Comparison of ENCODE assay signal across 9 mouse cellular contexts in the genomic region with DNA sequence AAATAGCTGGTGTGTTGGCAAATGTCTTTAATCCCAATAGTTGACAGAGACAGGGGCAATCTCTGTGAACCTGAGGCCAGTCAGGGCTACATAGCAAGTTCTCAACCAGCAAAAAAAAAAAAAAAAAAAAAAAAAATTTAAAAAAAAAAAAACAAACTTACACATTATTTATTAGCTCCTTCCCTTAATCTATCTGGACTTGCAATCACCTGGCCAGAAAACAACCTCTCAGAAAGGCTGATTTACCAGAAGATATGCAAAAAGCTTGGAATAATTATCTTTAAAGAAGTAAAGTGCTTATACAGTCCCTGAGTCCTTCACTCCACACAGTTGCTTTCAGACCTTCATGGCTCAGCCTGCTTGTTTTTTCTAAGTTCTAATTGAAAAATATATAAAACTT. TPM values are rescaled to one million over a fixed set of nuclear protein-coding genes. Genes with fewer than 3 reads are reported as not detected.
DNase-seq lines count a peak whose midpoint lies in the region; ATAC-seq and TF ChIP-seq lines count a peak whose summit lies in the region.
"Had no signal": no experiment of that assay in that cellular context is flagged by ENCODE, and none has a peak within 500 bp of the region (broad histone marks: within the 10 kb centered on the region; RNA-seq: fewer than 3 reads in every experiment).

No protein-coding gene starts in this region.

- H3K4me3 ChIP-seq in heart, embryonic 14.5 days (ENCODE audit: control insufficient read depth in 1 of 2, insufficient read depth in 1 of 2, low read depth in 1 of 2, low read length in 2 of 2): peak overlapping the region in 1 of 2 experiments; percentile 88; a peak in 2 of 4 replicates
- H3K4me3 ChIP-seq in MEL (ENCODE audit: control insufficient read depth in 1 of 2, insufficient read depth in 1 of 2, low read depth in 2 of 2, low read length in 2 of 2): peak overlapping the region; percentile 57 to 83
- peak overlapping the region; percentile 83 for H3K4me3 ChIP-seq in hindbrain, embryonic 15.5 days
- H3K4me3 ChIP-seq in midbrain, embryonic 13.5 days (replicated peaks): peak overlapping the region; percentile 93

- TF ChIP-seq CTCF in MEL (IDR thresholded peaks at IDR 0.05 in 2 of 3, conservative IDR thresholded peaks at IDR 0.05 in 1 of 3; ENCODE audit: control insufficient read depth in 1 of 3, insufficient read depth in 1 of 3, low read depth in 2 of 3, low read length in 3 of 3, poor library complexity in 1 of 3, severe bottlenecking in 1 of 3): no peak

- H3K36me3 ChIP-seq in heart, embryonic 14.5 days (ENCODE audit: control insufficient read depth, insufficient read depth, low read length): no peaks in the 10 kb centered on the region
- H3K36me3 ChIP-seq in MEL (ENCODE audit: control insufficient read depth in 1 of 2, insufficient read depth in 2 of 2, low read length in 2 of 2): peaks cover 0 to 55% of the 10 kb centered on the region in 2 experiments; a peak in 3 of 4 replicates
- H3K36me3 ChIP-seq in hindbrain, embryonic 15.5 days: no peaks in the 10 kb centered on the region
- H3K36me3 ChIP-seq in midbrain, embryonic 13.5 days: 0 out of 2 replicates have a peak, but pooled peaks cover 4% of the 10 kb centered on the region

- H3K9me3 ChIP-seq in heart, embryonic 14.5 days (ENCODE audit: control insufficient read depth, low read length): no peaks in the 10 kb centered on the region
- H3K9me3 ChIP-seq in MEL (replicated peaks; ENCODE audit: insufficient read depth, low read length): no peaks in the 10 kb centered on the region
- no peaks in the 10 kb centered on the region for H3K9me3 ChIP-seq in hindbrain, embryonic 15.5 days
- no peaks in the 10 kb centered on the region for H3K9me3 ChIP-seq in midbrain, embryonic 13.5 days

- no peak for TF ChIP-seq RAD21 in MEL (IDR thresholded peaks at IDR 0.05; ENCODE audit: low read depth, low read length)

- H3K27me3 ChIP-seq in heart, embryonic 14.5 days (ENCODE audit: control insufficient read depth, insufficient read depth, low read length): no peaks in the 10 kb centered on the region
- no peaks in the 10 kb centered on the region for H3K27me3 ChIP-seq in MEL (ENCODE audit: control insufficient read depth in 1 of 2, insufficient read depth in 2 of 2, low read length in 2 of 2)
- no peaks in the 10 kb centered on the region for H3K27me3 ChIP-seq in hindbrain, embryonic 15.5 days
- no peaks in the 10 kb centered on the region for H3K27me3 ChIP-seq in midbrain, embryonic 13.5 days

- no peak for TF ChIP-seq EP300 in MEL (IDR thresholded peaks at IDR 0.05; ENCODE audit: low read depth in 1 of 2, low read length in 2 of 2)

- no peak for ATAC-seq in heart, embryonic 14.5 days (ENCODE audit: insufficient number of reproducible peaks, insufficient read depth, low FRiP score, low read depth)
- no peak for ATAC-seq in hindbrain, embryonic 15.5 days (ENCODE audit: low FRiP score, low read depth)
- ATAC-seq in midbrain, embryonic 13.5 days: no peak

- H3K79me2 ChIP-seq in MEL (ENCODE audit: control insufficient read depth, insufficient read depth, low read length, poor library complexity): peaks cover 71% of the 10 kb centered on the region

- TF ChIP-seq POLR2A in MEL (IDR thresholded peaks at IDR 0.05; ENCODE audit: control insufficient read depth in 1 of 2, insufficient read depth in 1 of 2, low read depth in 1 of 2, low read length in 2 of 2, poor library complexity in 1 of 2): no peak

- intact Hi-C loops in heart, postnatal 25 days (cut with DNase I): no loop called here

- no peak for DNase-seq in heart, postnatal 25 days (ENCODE audit: low spot score)
- peak; percentile 32 for DNase-seq in MEL (ENCODE audit: low read depth, low spot score)
- DNase-seq in layer of hippocampus, adult 9-11 months: no peak
- DNase-seq in frontal cortex, postnatal 10 days (ENCODE audit: low spot score in 2 of 2): no peak
- no peak for DNase-seq in kidney, postnatal 4 days

- H3K27ac ChIP-seq in heart, embryonic 14.5 days (replicated peaks in 1 of 2; ENCODE audit: control insufficient read depth in 1 of 2, insufficient read depth in 1 of 2, low read depth in 2 of 2, low read length in 2 of 2): 0 out of 4 replicates have a peak overlapping the region, but pooled peaks of 1 of the 2 experiments have one; percentile 92
- peak overlapping the region; percentile 75 for H3K27ac ChIP-seq in MEL (ENCODE audit: control insufficient read depth, low read depth, low read length)
- H3K27ac ChIP-seq in hindbrain, embryonic 15.5 days (replicated peaks): no peak overlapping the region
- H3K27ac ChIP-seq in midbrain, embryonic 13.5 days: no peak overlapping the region

- H3K9ac ChIP-seq in heart, embryonic 14.5 days (ENCODE audit: low read length): peak overlapping the region; percentile 92
- peak overlapping the region; percentile 91 for H3K9ac ChIP-seq in MEL (ENCODE audit: control insufficient read depth, low read depth, low read length, poor library complexity, severe bottlenecking)
- peak overlapping the region; percentile 94 for H3K9ac ChIP-seq in hindbrain, embryonic 15.5 days
- H3K9ac ChIP-seq in midbrain, embryonic 13.5 days (replicated peaks): peak overlapping the region; percentile 95

- H3K4me2 ChIP-seq in heart, embryonic 14.5 days (ENCODE audit: low read length): peak overlapping the region; percentile 69
- peak overlapping the region; percentile 66 for H3K4me2 ChIP-seq in hindbrain, embryonic 15.5 days
- peak overlapping the region; percentile 75 for H3K4me2 ChIP-seq in midbrain, embryonic 13.5 days (replicated peaks)

- peaks cover 0 to 13% of the 10 kb centered on the region in 2 experiments; a peak in 2 of 4 replicates for H3K4me1 ChIP-seq in heart, embryonic 14.5 days (ENCODE audit: control insufficient read depth in 2 of 2, insufficient read depth in 2 of 2, low read length in 2 of 2)
- peaks cover 2 to 12% of the 10 kb centered on the region in 2 experiments; a peak in 3 of 4 replicates for H3K4me1 ChIP-seq in MEL (ENCODE audit: control insufficient read depth in 1 of 2, insufficient read depth in 2 of 2, low read length in 2 of 2)
- peaks cover 31% of the 10 kb centered on the region for H3K4me1 ChIP-seq in hindbrain, embryonic 15.5 days (replicated peaks)
- peaks cover 34% of the 10 kb centered on the region for H3K4me1 ChIP-seq in midbrain, embryonic 13.5 days (replicated peaks)

TF ChIP-seq in MEL, 35 proteins besides CTCF, POLR2A, EP300 and RAD21:
- TF ChIP-seq USF2 (IDR thresholded peaks at IDR 0.05; ENCODE audit: borderline replicate concordance in 1 of 2, insufficient read depth in 1 of 2, low read depth in 1 of 2, low read length in 2 of 2): no peak
- no peak for TF ChIP-seq TCF12 (IDR thresholded peaks at IDR 0.05; ENCODE audit: low read depth, low read length)
- peak; percentile 18; the same call in 1 of the 2 replicates for TF ChIP-seq SIN3A (IDR thresholded peaks at IDR 0.05; ENCODE audit: low read length)
- no peak for TF ChIP-seq BHLHE40 (IDR thresholded peaks at IDR 0.05; ENCODE audit: borderline replicate concordance, low read depth, low read length)
- TF ChIP-seq UBTF (IDR thresholded peaks at IDR 0.05; ENCODE audit: borderline replicate concordance, insufficient read depth, low read depth, low read length): no peak
- no peak for TF ChIP-seq ZC3H11A (IDR thresholded peaks at IDR 0.05; ENCODE audit: low read depth, low read length)
- no peak for TF ChIP-seq TBP (IDR thresholded peaks at IDR 0.05; ENCODE audit: low read depth, low read length)
- peak; percentile 50 for TF ChIP-seq ZNF384 (IDR thresholded peaks at IDR 0.05; ENCODE audit: low read depth, low read length)
- no peak for TF ChIP-seq JUND (IDR thresholded peaks at IDR 0.05; ENCODE audit: low read depth, low read length)
- no peak for TF ChIP-seq SMC3 (IDR thresholded peaks at IDR 0.05; ENCODE audit: low read depth, low read length)
- TF ChIP-seq CHD1 (IDR thresholded peaks at IDR 0.05; ENCODE audit: low read depth, low read length): no peak
TF ChIP-seq in MEL: peak in this region for 2.

RNA-seq across cellular contexts. Expression of a gene that starts 1.7 kb away (rescaled TPM):
- 101 and 105 TPM in 2 replicates for polyA plus RNA-seq in heart, embryonic 14.5 days (2014; fragmentation: Nextera tagmentation; extraction: Ambion mirVana)
- 100 to 1,000 TPM in 1 of 2 experiments, 10 to 100 TPM in 1; 86.0 to 108 TPM for total RNA-seq in heart, postnatal 25 days (2021)
- total RNA-seq in MEL (2012; rRNA removed): 187 and 191 TPM in 2 replicates
- 100 to 1,000 TPM in 1 of 2 experiments, not detected in 1; 423 TPM for polyA plus RNA-seq in MEL (2012; ENCODE audit: insufficient read depth in 1 of 2, insufficient read length in 2 of 2, low read depth in 1 of 2, low replicate concordance in 2 of 2, missing spikeins in 1 of 2)
- 185 and 196 TPM in 2 replicates for polyA plus RNA-seq in hindbrain, embryonic 15.5 days (2015; fragmentation: Nextera tagmentation; extraction: Ambion mirVana)
- 182 and 203 TPM in 2 replicates for polyA plus RNA-seq in midbrain, embryonic 13.5 days (2015; fragmentation: Nextera tagmentation; extraction: Ambion mirVana)

RNA-seq across cellular contexts. Expression of a gene that starts 1.7 kb away (rescaled TPM):
- polyA plus RNA-seq in heart, embryonic 14.5 days (2014; fragmentation: Nextera tagmentation; extraction: Ambion mirVana): 9.1 and 10.9 TPM in 2 replicates
- total RNA-seq in heart, postnatal 25 days (2021): 10 to 100 TPM; 10.2 to 12.6 TPM
- 10.0 and 10.2 TPM in 2 replicates for total RNA-seq in MEL (2012; rRNA removed)
- 10 to 100 TPM; 13.1 to 88.4 TPM for polyA plus RNA-seq in MEL (2012; ENCODE audit: insufficient read depth in 1 of 2, insufficient read length in 2 of 2, low read depth in 1 of 2, low replicate concordance in 2 of 2, missing spikeins in 1 of 2)
- 8.6 and 9.9 TPM in 2 replicates for polyA plus RNA-seq in hindbrain, embryonic 15.5 days (2015; fragmentation: Nextera tagmentation; extraction: Ambion mirVana)
- polyA plus RNA-seq in midbrain, embryonic 13.5 days (2015; fragmentation: Nextera tagmentation; extraction: Ambion mirVana): 9.8 TPM in 2 replicates

RNA-seq across cellular contexts. Expression of a gene that starts 9.9 kb away (rescaled TPM):
- polyA plus RNA-seq in heart, embryonic 14.5 days (2014; fragmentation: Nextera tagmentation; extraction: Ambion mirVana): 1.1 and 1.3 TPM in 2 replicates
- total RNA-seq in heart, postnatal 25 days (2021): not detected
- total RNA-seq in MEL (2012; rRNA removed): not detected in 2 replicates
- under 1 TPM in 1 of 2 experiments, not detected in 1; 0.17 TPM for polyA plus RNA-seq in MEL (2012; ENCODE audit: insufficient read depth in 1 of 2, insufficient read length in 2 of 2, low read depth in 1 of 2, low replicate concordance in 2 of 2, missing spikeins in 1 of 2)
- polyA plus RNA-seq in hindbrain, embryonic 15.5 days (2015; fragmentation: Nextera tagmentation; extraction: Ambion mirVana): 1.3 and 1.9 TPM in 2 replicates
- 1.7 and 2.4 TPM in 2 replicates for polyA plus RNA-seq in midbrain, embryonic 13.5 days (2015; fragmentation: Nextera tagmentation; extraction: Ambion mirVana)
- polyA plus RNA-seq: large intestine, adult 2 months had no signal

RNA-seq across cellular contexts. Expression of a gene that starts 37.6 kb away (rescaled TPM):
- polyA plus RNA-seq in heart, embryonic 14.5 days (2014; fragmentation: Nextera tagmentation; extraction: Ambion mirVana): 54.9 and 56.4 TPM in 2 replicates
- 10 to 100 TPM; 17.2 to 17.8 TPM for total RNA-seq in heart, postnatal 25 days (2021)
- 39.8 and 40.6 TPM in 2 replicates for total RNA-seq in MEL (2012; rRNA removed)
- 10 to 100 TPM in 1 of 2 experiments, not detected in 1; 64.1 TPM for polyA plus RNA-seq in MEL (2012; ENCODE audit: insufficient read depth in 1 of 2, insufficient read length in 2 of 2, low read depth in 1 of 2, low replicate concordance in 2 of 2, missing spikeins in 1 of 2)
- 123 and 125 TPM in 2 replicates for polyA plus RNA-seq in hindbrain, embryonic 15.5 days (2015; fragmentation: Nextera tagmentation; extraction: Ambion mirVana)
- 133 and 141 TPM in 2 replicates for polyA plus RNA-seq in midbrain, embryonic 13.5 days (2015; fragmentation: Nextera tagmentation; extraction: Ambion mirVana)
